Mouse (Mus musculus) heart, embryonic 16.5 days (tissue): ENCODE results near the gene Aamp. TPM values are rescaled to one million over a fixed set of nuclear protein-coding genes. Genes with fewer than 3 reads are reported as not detected.
A peak's percentile ranks its signal among the peaks of the same experiment; 100 is the strongest.

Experiments used
- ATAC-seq: fragments of 200-750 bp; cut with Nextera tagmentation; replicated peaks from 2 replicates; pipeline ENCODE4 v1.8.0; 2017; ENCODE audit warnings: moderate number of reproducible peaks; ENCODE audit not compliant: insufficient read depth, low FRiP score; ENCODE audit errors: extremely low read depth
- H3K27ac ChIP-seq: fragments of 300-500 bp; sonication (generic); 2 replicates; pipeline ENCODE4 v1.5.1; 2014; ENCODE audit warnings: mild to moderate bottlenecking, low read length, control low read depth, moderate library complexity
- H3K27me3 ChIP-seq: fragments of 300-500 bp; sonication (generic); 2 replicates; pipeline ENCODE4 v1.6.1; 2014; ENCODE audit warnings: low read length, mixed read lengths; ENCODE audit not compliant: control insufficient read depth, insufficient read depth
- H3K36me3 ChIP-seq: fragments of 300-500 bp; sonication (generic); 2 replicates; pipeline ENCODE4 v1.6.1; 2014; ENCODE audit not compliant: control insufficient read depth, insufficient read depth
- H3K4me1 ChIP-seq: fragments of 300-500 bp; sonication (generic); 2 replicates; pipeline ENCODE4 v1.6.1; 2014; ENCODE audit warnings: low read length, mixed read lengths; ENCODE audit not compliant: control insufficient read depth, insufficient read depth
- H3K4me2 ChIP-seq: fragments of 300-500 bp; sonication (generic); 2 replicates; pipeline ENCODE4 v1.6.1; 2014; ENCODE audit warnings: low read depth, mild to moderate bottlenecking, control low read depth, low read length
- H3K4me3 ChIP-seq: fragments of 300-500 bp; sonication (generic); 2 replicates; pipeline ENCODE4 v1.5.1; 2014; ENCODE audit warnings: mild to moderate bottlenecking, control low read depth, low read length
- H3K9ac ChIP-seq: fragments of 300-500 bp; sonication (generic); 2 replicates; pipeline ENCODE4 v1.6.1; 2014; ENCODE audit warnings: low read length, control low read depth
- H3K9me3 ChIP-seq: fragments of 300-500 bp; sonication (generic); replicated peaks from 2 replicates; pipeline ENCODE4 v1.6.1; 2016; ENCODE audit warnings: low read length; ENCODE audit not compliant: control insufficient read depth
- WGBS: fragments of 180-500 bp; shearing (Covaris S2); extraction: QIAGEN DNeasy Blood & Tissue Kit; methylation state at CpG from one replicate; pipeline ENCODE4 v1.1.7; 2014; 5-methylcytosine and 5-hydroxymethylcytosine counted together
- polyA plus RNA-seq: library from polyadenylated mRNA; unstranded; fragments of >200 nt; fragmentation: Nextera tagmentation; extraction: Ambion mirVana; gene quantifications from 2 replicates; pipeline ENCODE4 v1.2.1, GENCODE M21; 2015

Aamp gene
- polyA plus RNA-seq, 1 experiment from 2014 or later = 223 TPM

DNA sequence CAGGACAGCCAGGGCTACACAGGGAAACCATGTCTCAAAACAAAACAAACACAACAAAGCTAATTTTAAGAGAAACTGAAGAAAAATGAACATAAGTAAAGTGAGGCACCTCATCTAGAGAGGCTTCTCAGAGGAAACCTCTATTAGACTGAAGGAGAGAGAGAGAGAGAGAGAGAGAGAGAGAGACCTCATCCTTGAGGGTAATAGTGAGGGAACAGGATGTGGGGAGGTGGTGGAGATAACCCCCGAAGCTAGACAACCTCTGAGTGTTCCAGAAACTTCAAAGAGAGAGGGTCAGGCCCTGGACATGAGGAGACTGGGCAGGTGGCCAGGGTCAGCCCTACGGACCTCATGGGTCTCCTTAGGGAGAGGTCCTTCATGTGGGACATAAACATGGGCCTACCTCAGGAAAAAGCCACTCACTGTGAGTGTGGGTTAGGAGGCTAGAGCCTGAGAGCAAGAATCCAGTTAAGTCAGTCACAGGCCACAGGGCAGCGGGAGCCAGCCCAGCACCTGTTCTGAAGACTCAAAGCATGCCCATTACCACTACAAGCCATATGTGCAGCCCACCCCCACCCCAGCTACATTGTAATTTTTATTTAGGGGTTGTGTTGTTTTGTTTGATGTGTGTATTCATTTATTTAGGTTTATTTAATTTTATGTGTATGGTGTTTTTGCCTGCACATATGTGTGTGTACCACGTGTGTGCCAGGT lies 31.7 kb upstream of the Aamp start:
- Histone ChIP-seq H3K4me3 (no peak overlapping the region), H3K27me3 (no peaks in the 10 kb centered on the region), H3K4me1 (peaks cover 21% of the 10 kb centered on the region), H3K36me3 (no peaks in the 10 kb centered on the region), H3K27ac (no peak overlapping the region), H3K9ac (no peak overlapping the region), H3K9me3 (no peaks in the 10 kb centered on the region), H3K4me2 (no peak overlapping the region)
- no peak for ATAC-seq
- 63% methylated on average over 4 of the region's 4 CpGs for WGBS

DNA sequence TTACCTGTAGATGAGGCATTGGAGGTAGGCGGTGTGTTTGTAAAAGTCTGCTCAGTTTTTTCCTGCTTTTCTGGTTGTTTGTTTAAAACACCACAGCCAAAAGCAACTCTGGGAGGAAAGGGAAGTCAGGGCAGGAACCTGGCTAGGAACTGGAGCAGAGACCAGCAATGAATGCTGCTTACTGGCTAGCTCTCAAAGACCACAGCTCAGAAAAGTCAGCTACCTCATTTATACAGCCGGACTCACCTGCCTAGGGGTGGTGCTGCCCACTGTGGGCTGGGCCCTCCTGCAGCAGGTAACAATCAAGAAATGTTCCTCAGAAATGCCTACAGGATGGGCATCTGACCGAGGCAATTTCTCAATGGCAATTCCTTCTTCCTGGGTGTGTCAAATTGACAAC lies 30.3 kb upstream of the Aamp start:
- WGBS = 73% methylated on average over 3 of the region's 3 CpGs
- Histone ChIP-seq H3K4me2 (no peak overlapping the region), H3K9me3 (no peaks in the 10 kb centered on the region), H3K27ac (no peak overlapping the region), H3K4me3 (no peak overlapping the region), H3K27me3 (no peaks in the 10 kb centered on the region), H3K9ac (no peak overlapping the region), H3K4me1 (peaks cover 19% of the 10 kb centered on the region), H3K36me3 (no peaks in the 10 kb centered on the region)
- ATAC-seq = no peak

DNA sequence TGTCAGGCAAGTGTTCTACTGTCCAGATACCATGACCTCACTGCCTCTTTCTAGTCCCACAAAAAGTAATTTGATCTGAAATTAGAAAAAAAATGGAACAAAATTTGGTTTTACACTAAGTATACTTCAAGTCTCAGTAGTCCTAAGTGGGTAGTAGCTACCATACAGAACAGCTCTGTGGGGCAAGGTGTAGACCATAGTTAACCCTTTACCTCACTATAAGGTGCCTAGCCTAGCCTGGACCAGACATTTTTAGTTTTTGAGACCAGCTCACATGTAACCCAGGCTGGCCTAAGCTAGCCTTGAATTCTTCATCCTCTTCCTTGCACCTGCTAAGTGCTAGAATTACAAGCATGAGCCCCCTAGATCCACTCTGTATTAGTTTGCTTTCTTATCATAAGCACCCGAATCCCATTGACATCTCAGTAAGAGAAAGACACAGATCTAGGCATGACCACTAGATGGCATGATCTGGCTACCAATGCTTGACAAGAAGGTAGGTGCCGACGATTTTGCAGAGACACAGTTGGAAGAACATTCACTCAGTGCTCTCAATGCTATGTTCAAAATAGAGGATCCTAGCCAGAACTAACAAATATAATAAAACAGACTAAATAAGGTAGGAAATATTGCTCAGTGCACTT lies 28.6 kb upstream of the Aamp start:
- ATAC-seq = peak; percentile 38
- WGBS = under 1% methylated on average over 3 of the region's 3 CpGs
- H3K27ac ChIP-seq = peak overlapping the region; percentile 28; the same call in 1 of the 2 replicates
- H3K9ac ChIP-seq = no peak overlapping the region
- no peaks in the 10 kb centered on the region for H3K9me3 ChIP-seq
- H3K4me1 ChIP-seq = peaks cover 26% of the 10 kb centered on the region
- no peak overlapping the region for H3K4me3 ChIP-seq
- no peaks in the 10 kb centered on the region for H3K27me3 ChIP-seq
- no peaks in the 10 kb centered on the region for H3K36me3 ChIP-seq
- no peak overlapping the region for H3K4me2 ChIP-seq

GRCm38 (mm10) chr1:74309767-74310166 lies 25.2 kb upstream of the Aamp start:
- Histone ChIP-seq H3K27ac (peak overlapping the region; percentile 51), H3K4me2 (no peak overlapping the region), H3K9ac (no peak overlapping the region), H3K4me3 (no peak overlapping the region), H3K9me3 (no peaks in the 10 kb centered on the region), H3K4me1 (peaks cover 27% of the 10 kb centered on the region), H3K27me3 (no peaks in the 10 kb centered on the region), H3K36me3 (no peaks in the 10 kb centered on the region)
- 17% methylated on average over 3 of the region's 3 CpGs for WGBS
- 0 out of 2 replicates have a peak, but pooled peaks have one; percentile 34 for ATAC-seq

GRCm38 (mm10) chr1:74308001-74308964 lies 23.7 kb upstream of the Aamp start:
- peaks cover 27% of the 10 kb centered on the region for H3K4me1 ChIP-seq
- no peak for ATAC-seq

GRCm38 (mm10) chr1:74307146-74307545 lies 22.6 kb upstream of the Aamp start:
- 94% methylated on average over 1 of the region's 1 CpGs for WGBS
- Histone ChIP-seq H3K4me3 (no peak overlapping the region), H3K27me3 (no peaks in the 10 kb centered on the region), H3K9me3 (no peaks in the 10 kb centered on the region), H3K9ac (no peak overlapping the region), H3K4me2 (no peak overlapping the region), H3K27ac (no peak overlapping the region), H3K36me3 (no peaks in the 10 kb centered on the region), H3K4me1 (peaks cover 30% of the 10 kb centered on the region)
- ATAC-seq = no peak

More at GRCm38 (mm10) chr1:74308001-74308964, 23.7 kb upstream of the Aamp start:
- no peak overlapping the region for H3K4me3 ChIP-seq
- no peaks in the 10 kb centered on the region for H3K9me3 ChIP-seq
- H3K9ac ChIP-seq = no peak overlapping the region
- no peak overlapping the region for H3K27ac ChIP-seq
- H3K4me2 ChIP-seq = no peak overlapping the region
- no peaks in the 10 kb centered on the region for H3K27me3 ChIP-seq
- WGBS = 78% methylated on average over 10 of the region's 10 CpGs
- H3K36me3 ChIP-seq = no peaks in the 10 kb centered on the region

- Histone ChIP-seq H3K27me3 (no peaks in the 10 kb centered on the region), H3K27ac (peak within 1 kb of the TSS; percentile 95), H3K9ac (peak within 1 kb of the TSS; percentile 93), H3K4me2 (peak within 1 kb of the TSS; percentile 83), H3K4me1 (peaks cover 37% of the 10 kb centered on the region), H3K4me3 (peak within 1 kb of the TSS; percentile 85), H3K9me3 (no peaks in the 10 kb centered on the region), H3K36me3 (no peaks in the 10 kb centered on the region)
- WGBS = 83% methylated on average over 2 of the region's 2 CpGs
- no peak for ATAC-seq
Measured at GRCm38 (mm10) chr1:74305522-74305921, 21.0 kb upstream of the Aamp start, which contains the start of gene Tmbim1. Tmbim1 (minus strand) TSS chr1:74305622.

- no peaks in the 10 kb centered on the region for H3K9me3 ChIP-seq
- ATAC-seq = no peak
- WGBS = 61% methylated on average over 4 of the region's 4 CpGs
- H3K4me3 ChIP-seq = no peak overlapping the region
- H3K4me1 ChIP-seq = peaks cover 42% of the 10 kb centered on the region
- H3K27me3 ChIP-seq = no peaks in the 10 kb centered on the region
- no peak overlapping the region for H3K4me2 ChIP-seq
- H3K36me3 ChIP-seq = no peaks in the 10 kb centered on the region
- peak overlapping the region; percentile 23; the same call in 1 of the 2 replicates for H3K27ac ChIP-seq
- H3K9ac ChIP-seq = no peak overlapping the region
Measured at GRCm38 (mm10) chr1:74304946-74305345, 20.4 kb upstream of the Aamp start.
